ENCODE assay signal across 8 mouse cellular contexts in the genomic region with DNA sequence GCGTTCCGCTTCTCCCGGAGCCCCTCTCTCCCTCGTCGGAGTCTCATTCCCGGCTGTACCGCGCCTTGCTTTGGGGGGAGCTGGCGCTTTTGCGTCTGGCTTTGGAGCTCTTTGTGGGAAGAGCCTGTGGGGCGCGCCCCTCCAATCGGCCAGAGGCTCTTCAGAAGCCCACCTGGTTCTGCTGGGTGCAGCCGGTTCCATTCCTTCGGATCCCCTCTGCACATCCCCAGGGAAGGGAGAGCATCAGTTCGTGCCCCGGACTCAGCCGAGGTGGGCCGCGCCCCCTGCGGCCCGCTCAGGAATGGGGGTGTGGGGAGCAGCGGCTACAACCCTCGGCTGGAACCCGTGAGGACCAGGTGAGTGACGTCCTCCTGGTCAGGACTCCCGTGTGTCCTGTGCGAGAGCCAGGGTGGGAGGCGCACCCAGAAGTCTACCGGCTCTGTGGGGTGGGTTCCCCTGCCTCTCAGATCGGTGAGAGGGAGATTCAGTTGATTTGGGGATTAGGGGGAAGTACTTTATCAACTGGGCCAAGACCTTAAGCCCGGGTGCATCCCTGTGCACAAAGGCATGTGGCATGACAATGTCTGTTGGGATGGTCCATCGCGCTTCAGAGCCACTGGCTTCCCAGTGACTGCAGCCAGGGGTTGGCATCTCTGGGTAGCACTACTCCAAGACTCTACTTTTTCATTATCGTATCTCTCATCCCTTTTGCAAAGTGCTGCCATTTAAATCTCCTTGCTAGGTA. TPM values are rescaled to one million over a fixed set of nuclear protein-coding genes. Genes with fewer than 3 reads are reported as not detected.
DNase-seq lines count a peak whose midpoint lies in the region; ATAC-seq and TF ChIP-seq lines count a peak whose summit lies in the region.

No protein-coding gene starts in this region.

- TF ChIP-seq POLR2A in ES-Bruce4 (IDR thresholded peaks at IDR 0.05; ENCODE audit: insufficient read depth, low read length): no peak
- no peak for TF ChIP-seq POLR2A in embryonic fibroblast, embryonic 13.5 days (IDR thresholded peaks at IDR 0.05; ENCODE audit: low read depth, low read length)

- no peaks in the 10 kb centered on the region for H3K27me3 ChIP-seq in heart, embryonic 10.5 days (ENCODE audit: insufficient read depth, poor library complexity, severe bottlenecking)
- H3K27me3 ChIP-seq in ES-Bruce4 (ENCODE audit: control insufficient read depth, insufficient read depth, low read length, poor library complexity, severe bottlenecking): no peaks in the 10 kb centered on the region
- H3K27me3 ChIP-seq in limb, embryonic 10.5 days (ENCODE audit: low read depth, poor library complexity, severe bottlenecking): no peaks in the 10 kb centered on the region
- H3K27me3 ChIP-seq in neural tube, embryonic 12.5 days (replicated peaks): 0 out of 2 replicates have a peak, but pooled peaks cover 3% of the 10 kb centered on the region

- DNase-seq in heart, embryonic 10.5 days (ENCODE audit: low spot score): no peak
- no peak for DNase-seq in heart, adult 18-20 months
- no peak for DNase-seq in limb, embryonic 10.5 days (ENCODE audit: low spot score)
- DNase-seq in urinary bladder, postnatal 36 days (ENCODE audit: low spot score in 2 of 2): no peak
- no peak for DNase-seq in left cerebral cortex, adult 8-10 months (ENCODE audit: low spot score in 2 of 2)

- no peak for TF ChIP-seq CTCF in ES-Bruce4 (IDR thresholded peaks at IDR 0.05; ENCODE audit: low read depth, low read length)
- no peak for TF ChIP-seq CTCF in embryonic fibroblast, embryonic 13.5 days (IDR thresholded peaks at IDR 0.05; ENCODE audit: borderline replicate concordance, insufficient read depth, low read length)

- peak overlapping the region; percentile 80 for H3K9ac ChIP-seq in ES-Bruce4 (ENCODE audit: low read depth, poor library complexity, severe bottlenecking)
- peak overlapping the region; percentile 87 for H3K9ac ChIP-seq in neural tube, embryonic 12.5 days

- no peaks in the 10 kb centered on the region for H3K36me3 ChIP-seq in heart, embryonic 10.5 days
- H3K36me3 ChIP-seq in ES-Bruce4 (ENCODE audit: control insufficient read depth, insufficient read depth, low read length, poor library complexity, severe bottlenecking): no peaks in the 10 kb centered on the region
- peaks cover 2% of the 10 kb centered on the region; the same call in 1 of the 2 replicates for H3K36me3 ChIP-seq in limb, embryonic 10.5 days
- peaks cover 1% of the 10 kb centered on the region; the same call in 1 of the 2 replicates for H3K36me3 ChIP-seq in neural tube, embryonic 12.5 days

- H3K4me2 ChIP-seq in neural tube, embryonic 12.5 days (replicated peaks): peak overlapping the region; percentile 89

- peaks cover 28% of the 10 kb centered on the region for H3K4me1 ChIP-seq in heart, embryonic 10.5 days
- H3K4me1 ChIP-seq in ES-Bruce4 (ENCODE audit: control insufficient read depth, insufficient read depth, low read length): no peaks in the 10 kb centered on the region
- peaks cover 6% of the 10 kb centered on the region; the same call in 1 of the 2 replicates for H3K4me1 ChIP-seq in embryonic fibroblast, embryonic 13.5 days (ENCODE audit: control insufficient read depth, insufficient read depth, low read length)
- H3K4me1 ChIP-seq in limb, embryonic 10.5 days: peaks cover 39% of the 10 kb centered on the region
- H3K4me1 ChIP-seq in neural tube, embryonic 12.5 days: peaks cover 38% of the 10 kb centered on the region

- no peak for TF ChIP-seq EP300 in ES-Bruce4 (IDR thresholded peaks at IDR 0.05; ENCODE audit: insufficient read depth, low read depth, low read length)

- ATAC-seq in neural tube, embryonic 12.5 days (ENCODE audit: low FRiP score, low read depth): peak; percentile 69

- WGBS in heart, embryonic 10.5 days: under 1% methylated on average over 33 of the region's 35 CpGs
- under 1% methylated on average over 35 of the region's 35 CpGs for WGBS in limb, embryonic 10.5 days
- WGBS in neural tube, embryonic 12.5 days: under 1% methylated on average over 35 of the region's 35 CpGs

- peak overlapping the region; percentile 72 for H3K4me3 ChIP-seq in heart, embryonic 10.5 days
- H3K4me3 ChIP-seq in ES-Bruce4 (ENCODE audit: low read depth, low read length): peak overlapping the region; percentile 63
- H3K4me3 ChIP-seq in embryonic fibroblast, embryonic 13.5 days (ENCODE audit: insufficient read depth, low read length): peak overlapping the region; percentile 90
- peak overlapping the region; percentile 78 for H3K4me3 ChIP-seq in limb, embryonic 10.5 days
- H3K4me3 ChIP-seq in neural tube, embryonic 12.5 days: peak overlapping the region; percentile 82

- H3K27ac ChIP-seq in heart, embryonic 10.5 days: peak overlapping the region; percentile 91
- H3K27ac ChIP-seq in ES-Bruce4 (ENCODE audit: insufficient read depth, low read length): no peak overlapping the region
- H3K27ac ChIP-seq in embryonic fibroblast, embryonic 13.5 days (ENCODE audit: insufficient read depth, low read length): no peak overlapping the region
- H3K27ac ChIP-seq in limb, embryonic 10.5 days: peak overlapping the region; percentile 96
- peak overlapping the region; percentile 80 for H3K27ac ChIP-seq in neural tube, embryonic 12.5 days

- H3K9me3 ChIP-seq in heart, embryonic 10.5 days: no peaks in the 10 kb centered on the region
- no peaks in the 10 kb centered on the region for H3K9me3 ChIP-seq in ES-Bruce4 (replicated peaks; ENCODE audit: control insufficient read depth, insufficient read depth, low read length, poor library complexity, severe bottlenecking)
- H3K9me3 ChIP-seq in limb, embryonic 10.5 days (replicated peaks): no peaks in the 10 kb centered on the region
- no peaks in the 10 kb centered on the region for H3K9me3 ChIP-seq in neural tube, embryonic 12.5 days

RNA-seq across cellular contexts. Expression of gene Gpr161, which starts 13.2 kb away (rescaled TPM):
- 0.67 and 1.2 TPM in 2 replicates for polyA plus RNA-seq in heart, embryonic 10.5 days (2016; fragmentation: Nextera tagmentation; extraction: Ambion mirVana)
- total RNA-seq in heart, adult 18-20 months (2021): 1 to 10 TPM; 1.2 TPM
- 2.8 and 3.3 TPM in 2 replicates for polyA plus RNA-seq in ES-Bruce4 (2011; ENCODE audit: insufficient read depth, insufficient read length, low read depth, missing spikeins)
- 9.9 and 11.3 TPM in 2 replicates for polyA plus RNA-seq in embryonic fibroblast, embryonic 13.5 days (2011; ENCODE audit: insufficient read length, low read depth, missing spikeins)
- 1.5 and 1.9 TPM in 2 replicates for polyA plus RNA-seq in limb, embryonic 10.5 days (2016; fragmentation: Nextera tagmentation; extraction: Ambion mirVana)
- polyA plus RNA-seq in neural tube, embryonic 12.5 days (2016; fragmentation: Nextera tagmentation; extraction: Ambion mirVana): 3.0 and 3.1 TPM in 2 replicates
- 10 to 100 TPM in 1 of 4 experiments, 1 to 10 TPM in 3; 7.7 to 10.1 (median 9.0) TPM for total RNA-seq in left cerebral cortex, adult 8-10 months (2022)

RNA-seq across cellular contexts. Expression of gene Tiprl, which starts 45.6 kb away (rescaled TPM):
- 87.9 and 92.0 TPM in 2 replicates for polyA plus RNA-seq in heart, embryonic 10.5 days (2016; fragmentation: Nextera tagmentation; extraction: Ambion mirVana)
- 10 to 100 TPM; 34.6 to 45.4 TPM for total RNA-seq in heart, adult 18-20 months (2021)
- polyA plus RNA-seq in ES-Bruce4 (2011; ENCODE audit: insufficient read depth, insufficient read length, low read depth, missing spikeins): 69.1 and 88.0 TPM in 2 replicates
- polyA plus RNA-seq in embryonic fibroblast, embryonic 13.5 days (2011; ENCODE audit: insufficient read length, low read depth, missing spikeins): 64.0 and 70.2 TPM in 2 replicates
- polyA plus RNA-seq in limb, embryonic 10.5 days (2016; fragmentation: Nextera tagmentation; extraction: Ambion mirVana): 81.4 and 91.7 TPM in 2 replicates
- 108 TPM in 2 replicates for polyA plus RNA-seq in neural tube, embryonic 12.5 days (2016; fragmentation: Nextera tagmentation; extraction: Ambion mirVana)
- 10 to 100 TPM; 60.6 to 65.5 (median 62.1) TPM for total RNA-seq in left cerebral cortex, adult 8-10 months (2022)

Comparison
In these comparisons a context has a peak if more than half of its experiments do, and no peak if none do; other contexts are left out.
1. H3K27ac ChIP-seq: peak in heart, embryonic 10.5 days (single experiment), limb, embryonic 10.5 days (single experiment) and neural tube, embryonic 12.5 days (single experiment); none in ES-Bruce4 (single experiment) and embryonic fibroblast, embryonic 13.5 days (single experiment).
2. Peak in every context shown above with its lines, with median percentiles within 50 percentile points of each other: H3K4me3 ChIP-seq.